Mouse (Mus musculus) urinary bladder, postnatal 25 days (tissue): Measurements from ENCODE around the gene Sorbs1.
A peak's percentile ranks its signal among the peaks of the same experiment; 100 is the strongest.

Experiments used
- DNase-seq: peaks from one replicate; pipeline ENCODE4 v3.0.0; 2022; ENCODE audit warnings: low spot score

Gene Sorbs1

GRCm38 (mm10) chr19:40512500-40513421 lies 818 bp downstream of the Sorbs1 start:
- DNase-seq: no peak

DNA sequence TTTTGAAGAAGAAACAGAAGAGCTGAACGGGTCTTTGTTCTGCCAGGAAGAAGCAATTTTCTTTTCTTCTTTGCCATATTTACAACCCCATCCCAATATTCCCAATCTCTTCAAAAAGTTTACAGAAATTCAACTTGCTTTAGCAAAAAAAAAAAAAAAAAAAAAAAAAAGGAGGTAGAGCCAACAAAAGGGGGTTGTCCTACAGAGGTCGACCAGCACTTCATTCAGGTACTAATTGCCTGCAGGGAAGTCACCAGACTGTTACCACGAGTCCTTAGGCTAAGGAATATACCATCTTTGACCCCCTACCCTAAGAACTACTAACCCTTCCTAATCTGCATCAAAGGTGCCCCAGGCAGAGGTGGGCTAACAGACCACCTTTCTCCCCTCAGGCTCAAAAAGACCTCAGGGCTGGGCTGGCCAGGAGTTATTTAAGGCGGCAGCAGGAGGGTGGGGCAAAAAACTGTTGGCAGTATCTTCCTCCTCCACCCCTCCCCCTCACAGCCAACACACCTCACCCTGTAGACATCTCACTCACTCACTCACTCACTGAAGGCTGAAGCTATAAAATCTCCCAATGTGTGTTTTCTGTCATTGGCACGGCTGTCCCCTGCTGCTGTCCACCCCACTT lies 1.8 kb downstream of the Sorbs1 start:
- DNase-seq: no peak

DNA sequence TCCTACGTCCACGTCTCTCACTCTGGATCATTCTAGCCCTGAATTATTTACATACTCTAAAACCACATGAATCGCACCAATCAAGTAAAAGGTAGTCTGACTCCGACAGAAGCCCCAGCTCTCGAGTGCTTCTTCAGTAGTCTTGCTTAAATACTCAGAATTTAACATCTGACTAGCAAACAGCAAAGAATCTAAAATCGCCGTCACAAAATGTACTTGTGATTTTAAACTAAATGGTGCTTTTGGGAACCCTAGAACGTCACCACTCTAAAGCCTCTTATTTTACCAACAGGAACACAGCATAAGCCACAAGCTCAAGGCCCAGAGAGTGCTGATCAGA lies 2.5 kb downstream of the Sorbs1 start:
- no peak for DNase-seq

GRCm38 (mm10) chr19:40510387-40511099 lies 3.0 kb downstream of the Sorbs1 start:
- no peak for DNase-seq

DNA sequence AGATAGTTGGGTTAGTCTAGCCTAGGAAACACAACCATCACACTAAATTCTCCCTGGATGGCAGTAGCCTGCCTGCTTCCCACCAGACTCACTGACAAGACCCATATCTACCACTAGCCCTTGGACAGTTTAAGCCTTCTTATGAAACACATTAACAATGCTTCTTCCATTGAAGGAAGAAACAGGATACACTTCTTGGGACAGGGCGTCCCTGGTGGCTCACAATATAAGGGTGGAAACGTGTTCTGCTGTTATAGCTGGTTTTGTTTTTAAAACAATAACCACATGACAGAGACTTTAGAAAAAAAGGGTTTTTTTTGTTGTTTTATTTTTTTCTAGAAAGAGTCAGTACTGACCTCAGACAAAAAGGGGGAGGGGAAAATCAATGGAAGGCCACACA lies 4.3 kb downstream of the Sorbs1 start:
- no peak for DNase-seq

DNA sequence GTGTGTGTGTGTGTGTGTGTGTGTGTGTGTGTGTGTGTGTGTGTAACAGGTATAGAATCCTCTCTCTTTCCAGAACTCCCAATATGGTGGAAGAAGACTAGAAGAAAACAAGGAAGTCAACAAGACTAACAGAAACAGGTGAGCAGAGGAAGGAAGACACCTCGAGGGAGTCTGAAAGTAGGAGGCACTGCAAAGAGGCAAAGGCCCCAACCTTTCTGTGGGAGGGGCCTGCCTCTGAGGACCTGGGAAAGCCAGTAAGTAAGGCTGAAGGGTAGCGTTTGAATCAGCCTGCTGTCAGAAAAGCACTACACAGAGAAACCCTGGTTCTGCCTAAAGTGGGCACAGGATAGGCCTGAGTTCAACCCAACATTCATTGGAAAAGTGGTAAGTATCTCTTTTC lies 4.7 kb downstream of the Sorbs1 start:
- no peak for DNase-seq

- DNase-seq: no peak
Observed at GRCm38 (mm10) chr19:40506965-40507364, 6.6 kb downstream of the Sorbs1 start.

- no peak for DNase-seq
Observed at GRCm38 (mm10) chr19:40504336-40504735, 9.2 kb downstream of the Sorbs1 start.

DNA sequence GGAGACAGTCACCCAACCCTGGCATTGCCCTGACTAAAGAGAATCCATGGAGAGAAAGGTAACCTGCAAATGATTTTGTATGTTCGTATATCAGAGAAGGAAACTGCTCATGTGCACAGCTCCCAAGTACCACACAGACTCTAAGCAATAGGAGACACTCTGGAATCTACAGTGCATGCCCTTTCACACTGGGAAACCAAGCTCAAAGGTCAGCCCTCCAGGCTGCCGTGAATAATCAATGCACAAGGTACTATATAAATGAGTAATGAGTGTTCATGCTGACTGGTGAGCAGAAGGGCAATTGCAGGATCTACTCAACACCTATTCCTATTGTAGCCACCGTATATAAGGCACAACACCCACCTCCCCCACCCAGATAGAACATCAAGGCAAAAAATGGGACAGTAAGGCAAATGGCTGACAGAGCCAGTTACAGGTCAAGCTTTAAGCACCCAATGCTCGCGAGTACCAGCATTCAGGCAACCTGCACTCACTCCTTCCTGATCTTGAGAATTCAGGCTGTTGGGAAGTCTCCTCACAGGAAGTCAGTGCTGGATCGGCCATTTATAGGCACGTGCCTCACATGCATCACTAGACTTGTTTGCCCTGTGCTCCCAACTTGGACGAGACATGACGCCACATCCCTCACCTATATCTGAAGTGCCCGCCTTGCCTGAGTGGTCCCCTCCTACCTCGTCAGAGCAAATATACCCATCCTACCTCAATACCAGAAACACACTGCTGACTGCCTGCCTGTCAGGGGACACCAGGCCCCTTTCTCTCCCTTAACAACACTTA lies 13.4 kb downstream of the Sorbs1 start:
- no peak for DNase-seq

DNA sequence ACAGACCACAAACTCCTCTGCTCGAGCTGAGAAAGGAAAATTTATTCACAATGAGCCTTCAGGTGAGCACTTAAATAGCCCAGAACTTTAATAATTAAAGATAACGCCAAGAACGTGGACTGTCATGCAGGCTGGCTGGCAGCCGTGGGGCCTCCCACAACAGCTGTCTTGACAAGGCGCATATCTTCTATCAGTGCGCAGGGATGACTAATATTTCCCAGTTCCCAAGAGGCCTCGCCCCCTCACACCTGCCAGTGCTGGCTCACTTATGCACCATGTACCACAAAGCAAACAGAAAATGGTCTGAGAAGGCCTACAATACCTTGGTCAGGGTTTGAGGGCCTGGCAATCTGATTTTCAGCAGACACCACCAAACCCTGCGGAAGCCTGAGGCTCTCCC lies 14.4 kb downstream of the Sorbs1 start:
- peak; percentile 24 for DNase-seq

DNA sequence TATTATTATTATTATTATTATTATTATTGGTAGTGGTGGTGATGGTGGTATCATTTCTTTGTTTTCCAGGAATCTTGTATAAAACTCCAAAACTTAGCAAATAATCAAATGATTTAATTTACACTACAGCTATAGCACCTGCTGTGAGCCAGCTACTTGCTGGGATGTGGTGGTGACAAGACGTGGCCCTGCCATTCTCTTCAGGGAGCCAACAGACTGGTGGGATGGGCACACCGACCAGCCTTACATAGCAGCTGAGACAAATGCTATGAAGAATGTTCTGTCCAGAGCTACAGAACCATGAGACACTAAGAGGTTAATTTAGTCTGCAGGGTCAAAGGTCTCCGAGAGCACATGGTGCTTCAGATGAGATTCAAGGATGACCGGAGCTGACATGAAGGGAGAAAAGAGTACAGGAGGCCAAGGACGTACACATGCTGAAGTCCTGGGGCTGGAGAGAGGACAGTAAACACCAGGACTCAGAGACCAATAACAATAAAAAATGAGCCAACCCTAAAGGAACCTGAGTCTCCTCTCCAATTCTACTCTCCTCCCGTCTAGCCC lies 15.3 kb downstream of the Sorbs1 start:
- no peak for DNase-seq

GRCm38 (mm10) chr19:40496509-40497267 lies 16.9 kb downstream of the Sorbs1 start:
- DNase-seq: no peak

DNA sequence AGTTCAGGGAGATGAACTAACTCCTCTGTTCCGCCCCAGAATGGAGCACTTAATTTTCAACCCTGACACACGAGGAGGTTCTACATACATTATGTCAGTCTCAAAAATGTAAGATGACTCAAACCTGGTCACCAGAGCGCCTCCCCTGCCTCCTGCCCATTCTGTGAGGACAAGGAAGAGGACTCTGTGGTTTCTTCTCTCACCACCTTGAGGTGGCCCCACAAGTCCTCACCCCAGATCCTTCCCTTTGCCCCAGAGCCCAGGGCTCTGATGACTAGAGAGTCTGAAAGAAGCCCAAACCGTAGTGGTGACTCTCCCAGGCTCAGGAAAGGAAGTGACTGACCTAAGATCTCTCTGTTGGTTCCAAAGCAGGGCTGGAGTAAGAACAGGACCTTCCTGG lies 17.5 kb downstream of the Sorbs1 start:
- no peak for DNase-seq

DNA sequence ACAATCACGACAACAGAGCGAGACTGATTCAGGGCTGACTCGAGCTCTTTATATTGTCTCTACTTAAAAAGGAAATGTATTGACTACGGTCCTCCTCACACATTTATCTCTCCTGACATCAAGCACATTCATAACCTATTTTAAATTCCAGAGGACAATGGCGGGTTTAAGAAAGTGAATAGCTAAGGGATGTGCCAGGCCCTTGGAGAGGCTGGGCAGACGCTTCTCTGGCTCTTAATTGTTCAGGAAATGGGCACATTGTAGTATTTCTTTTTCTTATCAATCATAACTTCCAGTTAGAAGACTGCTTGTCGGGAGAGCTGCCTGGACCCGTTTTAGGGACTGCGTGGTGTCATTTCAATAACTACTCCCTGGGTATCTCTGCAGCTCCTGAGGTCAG lies 20.7 kb downstream of the Sorbs1 start:
- DNase-seq: no peak

GRCm38 (mm10) chr19:40491442-40491841 lies 22.1 kb downstream of the Sorbs1 start:
- no peak for DNase-seq

GRCm38 (mm10) chr19:40490765-40491164 lies 22.8 kb downstream of the Sorbs1 start:
- DNase-seq: no peak

DNA sequence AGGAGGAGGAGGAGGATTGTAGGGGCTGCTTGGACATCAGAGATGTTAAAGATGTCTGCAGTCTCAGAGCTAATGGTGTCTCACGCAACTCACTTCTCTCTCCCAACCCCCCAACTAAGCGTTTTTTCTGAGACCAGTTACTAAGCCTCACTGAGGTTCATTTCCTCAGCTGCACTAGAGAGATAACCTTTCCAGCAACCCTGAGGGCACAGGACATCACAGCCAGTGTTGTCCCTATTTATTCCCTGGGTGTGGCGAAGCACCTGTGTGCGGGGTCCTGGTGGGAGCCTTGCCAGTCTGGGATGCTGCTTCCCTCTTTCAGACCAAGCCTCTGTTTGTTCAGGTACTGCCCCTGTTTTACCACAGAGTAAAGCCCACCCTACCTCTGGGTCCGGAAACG lies 23.9 kb downstream of the Sorbs1 start:
- DNase-seq: no peak

DNA sequence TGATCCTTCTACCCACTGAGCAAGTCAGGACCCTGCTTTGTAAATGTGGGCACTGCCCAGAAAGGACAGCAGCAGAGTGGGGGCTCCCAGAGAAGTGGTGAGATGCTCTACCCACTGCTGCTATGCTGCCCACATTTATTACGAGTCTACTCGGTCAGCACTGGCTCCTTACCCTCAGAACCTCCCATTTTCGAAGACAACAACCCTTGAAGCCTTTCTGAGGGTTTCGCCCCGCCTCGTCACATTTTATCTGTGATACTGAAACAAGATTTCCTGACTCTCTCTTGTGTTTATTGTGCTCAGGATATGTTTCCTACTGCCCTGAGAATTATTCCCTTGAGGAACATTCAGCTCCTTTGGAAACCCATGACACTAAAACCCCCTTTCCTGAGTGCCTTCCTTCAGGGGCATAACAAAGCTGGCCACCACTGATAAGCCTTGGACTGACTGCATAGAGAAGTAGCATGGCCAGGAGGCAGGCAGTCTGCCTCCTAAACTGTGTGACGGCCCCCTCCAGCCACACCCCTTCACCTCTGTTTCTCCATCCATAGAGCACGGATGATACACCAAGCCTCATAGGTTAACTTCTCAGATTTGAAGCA lies 24.6 kb downstream of the Sorbs1 start:
- DNase-seq: no peak

DNA sequence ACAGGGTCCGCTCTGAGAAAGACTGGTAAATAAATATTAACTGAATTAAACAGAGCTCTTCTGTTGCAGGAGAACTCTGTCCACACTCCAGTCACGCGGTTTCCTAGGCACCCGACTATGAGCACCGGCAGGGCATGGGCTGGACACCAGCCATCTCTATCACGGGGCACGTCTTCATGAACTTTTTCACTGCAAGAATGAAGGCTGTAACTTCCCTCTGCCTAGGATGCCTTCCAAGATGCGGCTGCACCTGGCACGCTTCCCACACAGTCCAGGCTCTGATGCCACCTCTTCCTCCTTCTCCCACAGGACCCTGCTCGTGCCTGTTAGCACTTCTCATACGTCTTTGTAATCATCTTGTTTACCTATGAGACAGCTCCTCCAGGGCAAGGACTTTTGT lies 26.0 kb downstream of the Sorbs1 start:
- no peak for DNase-seq

DNA sequence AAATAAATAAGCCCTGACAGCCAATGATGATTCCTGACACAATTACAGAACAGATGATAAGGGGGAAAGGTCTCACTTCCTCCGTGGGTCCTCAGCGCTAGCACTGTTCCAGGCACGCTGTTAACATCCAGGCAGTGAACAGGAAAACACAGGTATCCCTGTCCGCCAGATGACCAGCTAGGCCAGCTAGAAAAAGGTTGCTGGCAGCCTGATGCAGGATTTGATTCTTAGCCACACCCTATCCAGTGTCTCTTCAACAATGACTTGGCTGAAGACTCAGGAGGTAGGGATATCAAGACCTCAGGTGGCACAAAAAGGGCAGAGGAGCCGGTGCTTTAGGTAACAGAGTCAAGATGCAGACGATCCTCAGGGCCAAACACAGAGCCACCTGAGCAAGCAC lies 32.5 kb downstream of the Sorbs1 start:
- DNase-seq: no peak

GRCm38 (mm10) chr19:40478161-40478575 lies 35.4 kb downstream of the Sorbs1 start:
- no peak for DNase-seq
